Mouse (Mus musculus) hindbrain, embryonic 14.5 days (tissue): Measurements from ENCODE around the gene Zcchc12. TPM values are rescaled to one million over a fixed set of nuclear protein-coding genes. Genes with fewer than 3 reads are reported as not detected.

Source experiments
- polyA plus RNA-seq: library from polyadenylated mRNA; unstranded; fragments of >200 nt; fragmentation: Nextera tagmentation; extraction: Ambion mirVana; gene quantifications from 2 replicates; pipeline ENCODE4 v1.2.1, GENCODE M21; 2014

Gene Zcchc12
- polyA plus RNA-seq, 1 experiment from 2014 or later = 265 TPM

Other genes with a start within 250 kb of the Zcchc12 start
- 9.0 and 9.8 TPM in 2 replicates for gene Il13ra1, start 83.8 kb upstream of the Zcchc12 start, polyA plus RNA-seq
- gene Lonrf3, start 132.4 kb downstream of the Zcchc12 start, polyA plus RNA-seq = 0.63 and 0.83 TPM in 2 replicates
- not detected in 2 replicates for gene Gm6268, start 205.4 kb downstream of the Zcchc12 start, polyA plus RNA-seq